Mouse (Mus musculus): Measurements from ENCODE around the gene Mfsd4b4.
"Not testable (repeated sequence)": the region's sequence is repeated elsewhere in the genome, so short reads cannot be mapped to it uniquely, and the experiment has no call there.

Mfsd4b4 gene

DNA sequence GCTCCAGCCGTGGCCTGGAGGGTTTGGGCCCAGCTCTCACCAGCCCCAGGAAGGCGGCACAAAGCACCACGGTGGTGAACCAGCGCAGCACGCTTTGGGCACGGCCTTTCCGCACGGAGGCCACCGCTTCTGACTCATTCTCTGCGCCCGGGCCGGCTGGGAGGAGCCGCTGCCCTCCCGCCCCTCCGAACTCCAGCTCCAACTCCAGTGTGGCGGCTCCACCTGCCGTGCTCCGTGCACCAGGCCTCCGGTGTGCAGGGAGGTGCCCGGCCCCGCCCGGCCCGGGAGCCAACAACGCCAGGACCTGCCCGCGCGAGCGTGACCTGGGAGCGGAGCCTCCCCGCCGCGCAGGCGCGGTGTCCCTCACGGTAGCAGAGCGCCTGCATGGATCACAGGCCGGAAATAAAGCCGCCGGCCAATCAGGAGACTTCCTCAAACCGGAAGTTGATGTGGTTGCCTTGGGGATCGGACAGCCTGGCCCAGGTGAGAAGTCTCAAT, at the start of gene Mfsd4b4:
Mfsd4b4 (minus strand) TSS at position 365 of the 498 bp plus-strand sequence.
- peak; percentile 61 for DNase-seq (ENCODE audit: low read depth)

DNA sequence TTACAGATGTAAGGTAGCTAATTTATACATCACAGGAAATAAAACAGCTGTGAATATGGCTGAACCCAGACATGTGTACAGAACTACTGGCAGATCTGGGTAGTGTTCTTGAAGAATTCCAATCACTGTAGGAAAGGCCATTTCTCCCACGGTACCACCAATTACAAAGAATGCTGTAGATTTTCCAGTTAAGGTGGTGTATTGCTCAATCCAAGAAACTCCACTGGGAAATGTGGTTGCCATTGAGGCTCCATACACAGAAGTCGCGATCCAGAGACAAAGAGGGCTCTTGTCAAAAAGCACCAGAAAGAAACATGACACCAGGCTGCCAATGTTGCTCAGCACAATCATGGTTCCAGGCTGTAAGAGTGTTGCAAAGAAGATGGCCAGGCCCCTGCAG, 48.2 kb upstream of the Mfsd4b4 start:
- DNase-seq (ENCODE audit: low read depth): not testable (repeated sequence)

DNA sequence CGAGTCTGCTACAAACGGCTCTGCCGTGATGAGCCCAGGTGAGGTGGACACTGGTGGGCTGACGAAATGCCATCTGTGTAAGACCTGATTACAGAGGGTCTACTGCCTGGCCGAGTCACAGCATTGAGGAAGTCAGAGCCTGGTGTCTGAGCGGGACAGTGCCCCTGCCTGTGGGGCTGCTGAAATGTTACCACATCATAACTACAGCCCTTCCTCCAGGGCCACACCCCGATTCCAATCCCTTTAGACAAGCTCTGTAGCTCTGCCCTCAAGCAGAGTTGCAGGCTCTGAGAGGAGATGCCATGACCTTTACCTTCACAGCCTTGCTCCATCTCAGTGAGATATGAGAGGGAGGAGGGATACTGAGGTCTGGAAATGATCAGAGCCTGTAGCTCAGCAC, 37.5 kb upstream of the Mfsd4b4 start:
- DNase-seq (ENCODE audit: low read depth): no peak

DNA sequence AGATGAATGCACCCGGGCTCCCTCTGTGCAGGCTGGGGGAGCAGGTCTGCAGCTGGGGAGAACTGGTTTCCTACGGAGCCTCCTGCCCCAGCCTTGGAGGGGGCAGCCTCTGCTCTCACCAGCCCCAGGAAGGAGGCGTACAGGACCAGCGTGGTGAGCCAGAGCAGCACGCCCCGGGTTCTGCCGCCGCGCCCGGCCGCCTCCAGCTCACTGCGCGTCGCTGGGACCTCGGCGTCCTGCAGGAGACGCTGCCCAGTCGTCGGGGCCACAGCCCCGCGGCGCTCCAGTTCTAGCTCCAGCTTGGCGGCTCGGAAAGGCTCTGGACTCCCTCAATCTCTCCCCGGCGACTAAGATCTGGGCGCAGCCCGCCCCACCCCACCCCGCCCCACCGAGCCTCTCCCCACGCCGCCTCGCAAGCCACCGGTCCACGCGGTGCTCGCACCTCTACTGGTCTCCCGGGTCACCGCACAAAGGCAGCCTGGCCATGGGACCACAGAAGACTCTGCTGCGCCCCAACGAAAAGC, 27.6 kb upstream of the Mfsd4b4 start, which contains the start of gene Mfsd4b2:
Mfsd4b2 (minus strand) TSS at position 308 of the 524 bp plus-strand sequence.
- no peak for DNase-seq (ENCODE audit: low read depth)

DNA sequence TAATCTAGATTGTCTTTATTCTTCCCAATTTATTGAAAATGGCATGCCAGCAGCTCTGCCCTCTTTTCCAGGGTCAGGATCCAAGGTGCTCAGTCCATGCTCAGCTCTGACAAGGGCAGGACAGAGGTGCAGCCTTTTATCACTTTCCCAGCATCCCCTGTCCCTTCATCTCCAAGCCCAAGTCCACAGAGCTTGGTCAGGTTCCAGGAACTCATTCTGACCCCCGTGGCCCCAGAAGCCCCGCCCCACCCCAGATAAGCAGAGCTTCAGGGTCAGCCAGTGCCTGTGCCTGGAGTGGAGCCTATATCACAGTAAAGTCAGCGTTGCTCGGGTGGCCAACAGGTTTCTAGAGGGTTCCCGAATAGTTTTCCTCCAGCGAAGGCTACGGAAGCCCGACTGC, 25.5 kb upstream of the Mfsd4b4 start:
- DNase-seq (ENCODE audit: low read depth): not testable (repeated sequence)

DNA sequence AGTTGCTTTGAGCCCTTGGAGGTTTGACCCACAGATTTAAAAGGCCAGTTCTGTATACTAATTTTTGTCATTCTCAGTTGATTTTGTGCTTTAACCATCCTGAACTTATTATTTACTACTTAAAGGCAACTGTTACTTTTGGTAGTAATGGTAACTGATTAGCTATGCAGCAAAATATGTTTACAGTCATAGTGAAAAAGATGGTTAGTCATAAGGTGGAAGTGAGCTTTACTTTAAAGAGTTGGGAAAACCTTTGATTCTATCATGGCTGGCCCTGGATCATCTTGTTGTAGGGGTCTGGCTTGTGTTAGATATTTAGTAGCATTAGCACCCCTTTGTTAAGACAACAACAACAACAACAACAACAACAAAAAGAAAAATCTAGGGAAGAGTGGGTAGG, 13.6 kb upstream of the Mfsd4b4 start:
- DNase-seq (ENCODE audit: low read depth): no peak

DNA sequence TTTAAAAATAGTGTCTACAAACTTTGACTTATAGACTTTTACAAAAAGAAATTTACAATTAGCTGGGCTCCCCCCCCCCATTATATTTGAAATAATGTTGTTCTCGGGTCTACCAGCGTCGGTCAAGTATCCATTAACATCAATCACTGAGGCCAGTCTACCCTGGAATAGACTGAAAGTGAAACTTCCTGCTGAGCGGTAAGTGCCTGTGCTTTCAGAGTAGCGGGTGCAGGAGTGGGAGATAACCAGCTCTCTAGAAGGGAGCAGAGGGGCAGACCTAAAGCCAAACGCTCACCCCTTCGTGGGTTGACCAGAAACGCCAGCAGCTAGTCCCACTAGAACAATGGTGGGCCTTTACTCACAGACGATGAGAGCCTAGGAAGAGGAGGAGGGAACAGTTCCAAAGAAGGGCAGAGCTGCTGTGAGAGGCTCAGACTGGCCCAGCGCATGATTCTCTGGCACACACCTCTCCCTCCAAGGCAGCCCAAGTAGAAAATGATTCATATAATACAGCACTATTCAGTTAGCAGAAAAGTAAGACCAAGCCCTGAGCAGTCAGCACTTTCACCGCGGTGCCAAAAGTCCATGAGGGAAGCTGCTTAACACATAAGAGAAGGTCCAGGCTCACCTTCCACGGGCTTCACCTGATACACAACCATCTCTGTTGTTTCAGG, 9.9 kb upstream of the Mfsd4b4 start:
- no peak for DNase-seq (ENCODE audit: low read depth)

DNA sequence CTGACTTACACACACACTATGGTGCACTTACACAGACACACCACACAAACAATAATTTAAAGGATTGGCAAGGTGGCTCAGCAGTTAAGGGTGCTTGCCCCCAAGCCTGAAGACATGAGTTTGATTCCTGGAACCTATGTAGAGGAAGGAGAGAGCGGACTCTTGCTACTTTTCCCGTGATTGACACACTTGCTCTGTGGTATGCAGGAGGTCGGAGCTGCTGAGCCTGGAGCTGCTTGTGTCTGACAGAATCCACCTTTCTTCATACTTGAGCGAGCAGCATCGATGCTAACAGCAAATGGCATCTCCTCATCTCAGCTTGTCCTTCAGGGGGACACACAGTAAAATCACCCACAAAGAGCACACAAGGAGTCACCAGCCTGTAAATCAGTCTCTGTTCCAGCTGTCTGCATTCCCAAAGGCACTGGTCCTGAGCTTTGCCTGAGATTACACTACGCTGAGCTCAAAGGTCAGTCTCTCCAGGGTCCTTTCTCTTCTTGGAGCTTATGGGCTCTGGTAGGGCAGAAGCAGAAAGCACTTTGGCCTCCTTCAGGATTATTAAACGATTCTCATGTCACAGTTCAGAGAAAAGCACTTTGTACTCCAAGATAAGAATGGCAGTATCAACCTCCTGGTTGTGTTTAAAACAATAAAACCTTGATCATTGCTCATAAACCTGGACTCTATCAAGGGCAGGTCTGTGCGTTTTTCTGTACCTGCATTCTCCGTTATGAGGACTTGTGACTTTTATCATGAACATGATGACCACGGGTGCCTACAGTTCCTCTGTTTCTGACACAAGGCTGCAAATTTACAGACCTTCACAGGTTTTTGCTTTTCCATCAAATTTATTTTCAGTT, 8.0 kb upstream of the Mfsd4b4 start:
- DNase-seq (ENCODE audit: low read depth): no peak

DNA sequence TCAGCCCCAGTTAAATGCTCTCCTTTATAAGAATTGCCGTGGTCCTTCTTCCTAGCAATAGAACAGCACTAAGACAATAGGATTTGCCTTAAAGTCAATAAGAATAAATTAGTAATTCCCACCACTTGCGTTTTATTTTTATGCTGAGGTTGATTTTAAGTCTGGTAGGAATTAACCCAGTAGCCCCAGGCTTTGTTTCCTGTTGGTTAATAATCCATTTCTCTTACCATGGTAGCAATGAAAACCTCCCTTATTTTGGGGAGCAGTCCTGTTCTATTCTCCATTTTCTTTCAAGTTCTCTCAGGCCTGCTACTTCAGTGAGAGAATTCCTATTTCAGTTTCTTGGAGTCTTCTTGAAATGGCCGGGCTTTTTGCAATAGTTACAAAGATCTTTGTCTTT, 5.2 kb upstream of the Mfsd4b4 start:
- DNase-seq (ENCODE audit: low read depth): no peak

DNA sequence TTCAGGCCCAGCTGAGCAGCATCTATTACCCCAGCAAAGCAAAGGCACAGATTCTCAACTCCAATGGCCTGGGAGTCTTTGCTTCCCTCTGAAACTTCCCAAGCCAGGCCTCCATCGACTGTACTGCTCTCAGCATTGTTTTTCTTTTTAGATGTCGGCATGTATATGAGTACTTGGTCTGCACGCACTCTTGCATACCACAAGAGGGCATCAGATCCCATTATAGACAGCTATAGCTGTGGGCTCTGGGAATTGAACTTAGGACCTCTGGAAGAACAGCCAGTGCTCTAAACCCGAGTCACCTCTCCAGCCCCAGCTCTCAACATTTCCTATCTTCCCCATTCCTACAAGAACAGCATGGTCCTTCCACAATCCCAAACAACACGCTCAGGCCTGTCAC, 2.5 kb downstream of the Mfsd4b4 start:
- no peak for DNase-seq (ENCODE audit: low read depth)

DNA sequence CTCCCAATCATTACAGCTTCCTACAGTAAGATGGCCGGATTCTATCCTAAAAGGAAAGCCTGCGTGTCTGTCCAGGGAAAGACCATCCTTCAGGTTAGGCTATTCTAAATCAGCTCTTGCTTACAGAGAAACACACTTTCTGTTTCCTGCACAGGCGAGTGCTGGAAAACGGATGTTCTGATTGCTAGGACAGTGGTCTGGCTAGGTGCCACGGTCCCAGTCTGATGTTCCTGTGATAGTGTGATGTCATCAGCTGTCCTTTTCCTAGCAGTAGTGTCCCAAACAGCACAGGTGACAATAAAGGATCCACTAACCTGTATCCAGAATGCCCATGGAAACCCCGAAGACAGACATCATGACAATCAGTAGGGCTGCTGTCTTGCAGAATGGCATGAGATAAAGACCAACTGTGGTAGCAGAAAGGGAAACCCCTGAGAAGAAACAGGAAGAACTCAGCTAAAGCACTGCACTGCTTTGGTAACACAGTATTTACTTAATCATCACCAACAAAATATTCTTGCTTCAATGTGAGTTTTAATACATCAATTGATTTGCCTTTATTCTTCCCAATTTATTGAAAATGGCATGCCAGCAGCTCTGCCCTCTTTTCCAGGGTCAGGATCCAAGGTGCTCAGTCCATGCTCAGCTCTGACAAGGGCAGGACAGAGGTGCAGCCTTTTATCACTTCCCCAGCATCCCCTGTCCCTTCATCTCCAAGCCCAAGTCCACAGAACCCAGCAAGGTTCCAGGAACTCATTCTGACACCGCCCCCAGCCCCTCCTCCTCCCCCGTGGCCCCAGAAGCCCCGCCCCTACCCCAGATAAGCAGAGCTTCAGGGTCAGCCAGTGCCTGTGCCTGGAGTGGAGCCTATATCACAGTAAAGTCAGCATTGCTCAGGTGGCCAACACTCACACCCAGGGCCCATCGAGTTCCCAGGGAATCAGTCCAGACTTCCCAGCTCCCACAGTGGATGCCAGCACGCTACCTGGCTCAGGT, 5.0 kb downstream of the Mfsd4b4 start:
- DNase-seq (ENCODE audit: low read depth): no peak

DNA sequence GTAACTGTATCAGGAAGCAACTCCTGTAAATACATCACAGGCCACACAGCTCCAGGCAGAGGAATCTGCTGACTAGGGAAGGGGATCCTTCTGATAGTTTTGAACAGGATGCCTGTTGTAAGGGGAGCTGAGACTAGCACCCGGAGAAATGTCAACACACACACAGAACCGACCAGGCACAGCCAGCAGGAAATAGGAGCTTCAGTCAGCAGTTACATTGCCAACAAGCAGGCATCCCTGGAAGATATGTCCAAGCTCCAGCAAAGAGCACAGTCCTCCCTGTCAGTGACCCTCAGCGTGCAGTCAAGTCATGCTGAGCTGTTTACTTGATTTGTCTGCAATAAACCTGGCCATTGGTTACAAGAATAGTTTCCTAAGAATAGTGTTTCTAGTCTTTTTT, 10.4 kb downstream of the Mfsd4b4 start:
- no peak for DNase-seq (ENCODE audit: low read depth)

DNA sequence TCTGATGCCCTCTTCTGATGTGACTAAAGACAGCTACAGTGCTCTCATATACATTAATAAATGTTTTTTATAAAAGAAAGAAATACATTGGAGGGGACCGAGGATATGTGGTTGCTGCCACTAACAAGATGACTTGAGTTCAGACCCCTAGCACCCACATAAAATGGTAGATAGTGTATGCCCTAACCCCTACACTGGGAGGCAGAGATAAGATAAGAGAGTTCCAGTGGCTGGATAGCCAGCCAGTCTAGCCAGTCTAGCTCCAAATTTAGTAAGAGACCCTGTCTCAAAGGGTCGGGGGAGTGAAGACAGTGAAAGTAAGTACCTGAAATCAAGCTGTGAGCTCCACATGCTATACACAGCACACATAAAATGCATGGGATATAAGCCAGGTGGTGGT, 33.5 kb downstream of the Mfsd4b4 start:
- DNase-seq (ENCODE audit: low read depth): no peak

DNA sequence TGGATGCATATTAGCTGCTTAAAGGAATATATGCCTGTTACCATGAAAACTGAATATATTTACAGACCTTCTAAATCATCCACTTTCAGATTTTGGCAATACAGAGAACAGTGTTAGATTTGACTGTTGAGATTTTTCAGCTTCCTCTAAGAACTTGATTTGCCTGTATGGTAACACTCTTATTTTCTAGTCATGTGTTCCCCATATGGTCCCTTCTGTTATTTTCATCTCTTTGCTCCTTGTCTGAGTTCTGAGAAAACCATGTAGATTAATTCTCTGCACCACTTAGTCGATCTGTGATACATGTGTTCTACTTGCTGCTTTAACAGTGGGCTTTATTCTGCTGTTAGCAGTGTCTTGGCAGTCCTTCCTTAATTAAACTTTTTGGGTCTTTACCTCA, 56.4 kb downstream of the Mfsd4b4 start:
- no peak for DNase-seq (ENCODE audit: low read depth)
